Mouse (Mus musculus) hindbrain, embryonic 11.5 days (tissue): ENCODE data around the gene Serinc2. TPM values are rescaled to one million over a fixed set of nuclear protein-coding genes. Genes with fewer than 3 reads are reported as not detected.

ENCODE experiments used
- ATAC-seq: fragments of 200-750 bp; cut with Nextera tagmentation; 2 replicates; pipeline ENCODE4 v1.8.0; 2017; ENCODE audit warnings: mild to moderate bottlenecking, moderate TSS enrichment, moderate library complexity; ENCODE audit not compliant: low FRiP score
- DNase-seq: peaks from one replicate; pipeline ENCODE4 v3.0.0-alpha.2; 2015; ENCODE audit warnings: low spot score
- H3K27ac ChIP-seq: fragments of 300-500 bp; sonication (generic); 2 replicates; pipeline ENCODE4 v1.5.1; 2014; ENCODE audit warnings: mild to moderate bottlenecking, low read depth, low read length
- H3K27me3 ChIP-seq: fragments of 300-500 bp; sonication (generic); 2 replicates; pipeline ENCODE4 v1.6.1; 2014; ENCODE audit warnings: mild to moderate bottlenecking, low read length, moderate library complexity, mixed read lengths; ENCODE audit not compliant: control insufficient read depth, insufficient read depth
- H3K36me3 ChIP-seq: fragments of 300-500 bp; sonication (generic); 2 replicates; pipeline ENCODE4 v1.6.1; 2014; ENCODE audit warnings: mild to moderate bottlenecking, low read length, moderate library complexity, mixed read lengths; ENCODE audit not compliant: control insufficient read depth, insufficient read depth
- H3K4me1 ChIP-seq: fragments of 300-500 bp; sonication (generic); replicated peaks from 2 replicates; pipeline ENCODE4 v1.6.1; 2014; ENCODE audit warnings: low read length, mixed read lengths; ENCODE audit not compliant: control insufficient read depth, insufficient read depth
- H3K4me2 ChIP-seq: fragments of 300-500 bp; sonication (generic); replicated peaks from 2 replicates; pipeline ENCODE4 v1.6.1; 2014; ENCODE audit warnings: mild to moderate bottlenecking, low read depth, low read length
- H3K4me3 ChIP-seq: fragments of 300-500 bp; sonication (generic); 2 replicates; pipeline ENCODE4 v1.5.1; 2014; ENCODE audit warnings: low read depth, low read length
- H3K9ac ChIP-seq: fragments of 300-500 bp; sonication (generic); 2 replicates; pipeline ENCODE4 v1.6.1; 2014; ENCODE audit warnings: low read depth, low read length
- H3K9me3 ChIP-seq: fragments of 300-500 bp; sonication (generic); 2 replicates; pipeline ENCODE4 v1.6.1; 2016; ENCODE audit warnings: low read length; ENCODE audit not compliant: control insufficient read depth
- WGBS: fragments of 180-500 bp; shearing (Covaris S2); extraction: QIAGEN DNeasy Blood & Tissue Kit; methylation state at CpG from one replicate; pipeline ENCODE4 v1.1.7; 2014; 5-methylcytosine and 5-hydroxymethylcytosine counted together
- polyA plus RNA-seq: library from polyadenylated mRNA; unstranded; fragments of >200 nt; fragmentation: Nextera tagmentation; extraction: Ambion mirVana; gene quantifications from 2 replicates; pipeline ENCODE4 v1.2.1, GENCODE M21; 2014

The Serinc2 gene
- polyA plus RNA-seq, 1 experiment from 2014 or later = 57.9 TPM

- WGBS = 81% methylated on average over 10 of the region's 10 CpGs
- H3K36me3 ChIP-seq = no peaks in the 10 kb centered on the region
Observed at GRCm38 (mm10) chr4:130213857-130214256, 65.1 kb downstream of the Serinc2 start.

GRCm38 (mm10) chr4:130213197-130213596, 65.8 kb downstream of the Serinc2 start:
- no peak for ATAC-seq
- no peak overlapping the region for H3K27ac ChIP-seq
- H3K4me2 ChIP-seq = no peak overlapping the region
- 90% methylated on average over 4 of the region's 4 CpGs for WGBS
- no peaks in the 10 kb centered on the region for H3K9me3 ChIP-seq
- H3K9ac ChIP-seq = no peak overlapping the region
- no peaks in the 10 kb centered on the region for H3K4me1 ChIP-seq
- H3K36me3 ChIP-seq = no peaks in the 10 kb centered on the region
- H3K27me3 ChIP-seq = no peaks in the 10 kb centered on the region
- H3K4me3 ChIP-seq = no peak overlapping the region
- no peak for DNase-seq

More at GRCm38 (mm10) chr4:130213857-130214256, 65.1 kb downstream of the Serinc2 start:
- DNase-seq (no peak), ATAC-seq (no peak)
- no peaks in the 10 kb centered on the region for H3K27me3 ChIP-seq
- H3K9me3 ChIP-seq = no peaks in the 10 kb centered on the region
- H3K9ac ChIP-seq = no peak overlapping the region
- H3K4me2 ChIP-seq = no peak overlapping the region
- H3K4me1 ChIP-seq = no peaks in the 10 kb centered on the region
- no peak overlapping the region for H3K4me3 ChIP-seq
- H3K27ac ChIP-seq = no peak overlapping the region

- no peaks in the 10 kb centered on the region for H3K4me1 ChIP-seq
- 80% methylated on average over 7 of the region's 7 CpGs for WGBS
- H3K9ac ChIP-seq = no peak overlapping the region
- H3K27me3 ChIP-seq = no peaks in the 10 kb centered on the region
- no peaks in the 10 kb centered on the region for H3K9me3 ChIP-seq
- H3K27ac ChIP-seq = no peak overlapping the region
- H3K36me3 ChIP-seq = no peaks in the 10 kb centered on the region
- no peak overlapping the region for H3K4me2 ChIP-seq
- ATAC-seq = no peak
- DNase-seq = no peak
- H3K4me3 ChIP-seq = no peak overlapping the region
Observed at GRCm38 (mm10) chr4:130212421-130212820, 66.6 kb downstream of the Serinc2 start.

- no peak overlapping the region for H3K9ac ChIP-seq
- no peaks in the 10 kb centered on the region for H3K36me3 ChIP-seq
- no peaks in the 10 kb centered on the region for H3K9me3 ChIP-seq
- ATAC-seq (no peak), DNase-seq (no peak)
- WGBS = 93% methylated on average over 2 of the region's 2 CpGs
- H3K4me1 ChIP-seq = no peaks in the 10 kb centered on the region
- H3K27ac ChIP-seq = no peak overlapping the region
- H3K4me2 ChIP-seq = no peak overlapping the region
- H3K4me3 ChIP-seq = no peak overlapping the region
- no peaks in the 10 kb centered on the region for H3K27me3 ChIP-seq
Observed at GRCm38 (mm10) chr4:130211870-130212269, 67.1 kb downstream of the Serinc2 start.

Other genes with a start within 250 kb of the Serinc2 start
- 5.3 and 9.9 TPM in 2 replicates for gene Col16a1, start 231.4 kb downstream of the Serinc2 start, polyA plus RNA-seq
- gene Pef1, start 176.6 kb downstream of the Serinc2 start, polyA plus RNA-seq = 71.4 and 72.4 TPM in 2 replicates
- gene Hcrtr1, start 139.8 kb downstream of the Serinc2 start, polyA plus RNA-seq = 0.46 and 0.59 TPM in 2 replicates
- 8.2 and 10.0 TPM in 2 replicates for gene Tinagl1, start 104.1 kb downstream of the Serinc2 start, polyA plus RNA-seq
- 0.45 and 1.2 TPM in 2 replicates for gene Gm853, start 56.8 kb downstream of the Serinc2 start, polyA plus RNA-seq
- 27.7 and 29.4 TPM in 2 replicates for gene Fabp3, start 29.4 kb upstream of the Serinc2 start, polyA plus RNA-seq
- not detected in 2 replicates for gene Gm10570, start 29.5 kb upstream of the Serinc2 start, polyA plus RNA-seq
- 79.3 and 85.1 TPM in 2 replicates for gene Zcchc17, start 80.7 kb upstream of the Serinc2 start, polyA plus RNA-seq
- 190 and 204 TPM in 2 replicates for gene Snrnp40, start 80.9 kb upstream of the Serinc2 start, polyA plus RNA-seq